Mouse (Mus musculus) cerebellum, adult 18-20 months (tissue): ENCODE data around the gene Adap1.

Experiments used
- DNase-seq, 2 experiments: peaks; one replicate each; pipeline ENCODE4 v3.0.0; 2021

The Adap1 gene

GRCm38 (mm10) chr5:139325395-139325966 lies at the start of gene Adap1:
Gene Adap1 (minus strand): TSS chr5:139325622.
- peak; percentile 70 to 87 for DNase-seq

- DNase-seq, result no peak
These were observed 49.4 kb upstream of the Adap1 start for GRCm38 (mm10) chr5:139374841-139375240.

DNA sequence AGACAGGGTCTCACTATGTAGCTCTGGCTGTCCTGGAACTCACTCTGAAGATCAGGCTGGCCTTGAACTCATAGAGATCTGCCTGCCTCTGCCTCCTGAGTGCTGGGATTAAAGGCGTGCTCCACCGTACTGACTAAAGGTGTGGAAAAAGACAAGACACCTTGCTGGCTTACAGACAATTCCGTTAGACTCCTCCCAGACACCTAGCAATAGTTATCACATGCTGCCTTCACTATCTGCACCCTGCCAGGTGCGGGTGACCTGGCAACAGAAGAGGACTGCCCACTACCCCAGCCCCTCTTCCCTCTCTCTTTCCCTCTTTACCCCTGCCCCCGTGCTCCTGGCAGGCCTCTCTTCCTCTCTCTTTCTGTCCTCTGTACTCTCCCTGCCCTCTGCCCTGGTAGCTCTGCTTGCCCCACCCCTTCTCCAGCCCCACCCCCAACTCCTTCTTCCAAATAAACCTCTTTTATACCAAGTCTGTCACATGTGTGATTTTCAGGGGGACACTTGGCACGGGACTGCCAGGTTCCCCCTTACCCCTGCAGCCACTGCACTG lies 48.5 kb upstream of the Adap1 start:
- no peak for DNase-seq

DNA sequence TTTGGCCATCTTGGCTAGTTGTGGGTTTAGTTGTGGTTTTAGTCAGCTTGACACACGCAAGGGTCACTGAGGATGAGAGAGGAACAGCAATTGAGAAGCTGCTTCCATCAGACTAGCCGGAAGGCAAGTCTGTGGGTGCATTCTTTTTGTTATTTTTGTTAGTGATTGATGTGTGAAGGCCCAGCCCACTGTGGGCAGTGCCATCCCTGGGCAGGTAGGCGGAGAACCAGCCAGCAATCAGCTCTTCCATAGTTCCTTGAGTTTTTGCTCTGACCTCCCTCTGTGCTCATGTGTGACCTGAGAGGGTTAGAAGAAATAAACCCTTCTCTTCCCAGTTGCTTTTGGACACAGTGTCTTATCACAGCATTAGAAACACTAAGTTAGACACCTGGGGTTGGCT lies 47.7 kb upstream of the Adap1 start:
- no peak for DNase-seq

- peak; percentile 83 to 85 for DNase-seq
These were observed 46.4 kb upstream of the Adap1 start for GRCm38 (mm10) chr5:139371631-139372401.

DNA sequence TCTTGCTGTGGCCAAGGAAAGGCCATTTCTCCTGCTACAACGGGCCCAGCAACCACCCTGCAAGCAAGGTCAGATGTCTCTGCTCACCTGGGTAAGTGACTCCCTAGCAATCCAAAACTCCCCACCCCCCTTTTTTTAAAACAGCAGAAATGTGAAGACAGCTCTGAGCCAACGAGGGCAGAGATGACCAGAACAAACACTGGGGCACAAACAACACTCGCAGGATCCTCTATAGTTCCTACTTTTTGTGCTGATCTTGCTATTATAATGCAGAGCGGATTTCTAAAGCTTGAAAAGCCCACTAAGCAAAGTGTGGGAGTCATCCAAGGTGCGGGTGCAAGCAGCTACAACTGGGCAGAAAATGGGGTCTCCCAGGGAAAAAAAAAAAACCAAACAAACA lies 45.7 kb upstream of the Adap1 start:
- no peak for DNase-seq

DNA sequence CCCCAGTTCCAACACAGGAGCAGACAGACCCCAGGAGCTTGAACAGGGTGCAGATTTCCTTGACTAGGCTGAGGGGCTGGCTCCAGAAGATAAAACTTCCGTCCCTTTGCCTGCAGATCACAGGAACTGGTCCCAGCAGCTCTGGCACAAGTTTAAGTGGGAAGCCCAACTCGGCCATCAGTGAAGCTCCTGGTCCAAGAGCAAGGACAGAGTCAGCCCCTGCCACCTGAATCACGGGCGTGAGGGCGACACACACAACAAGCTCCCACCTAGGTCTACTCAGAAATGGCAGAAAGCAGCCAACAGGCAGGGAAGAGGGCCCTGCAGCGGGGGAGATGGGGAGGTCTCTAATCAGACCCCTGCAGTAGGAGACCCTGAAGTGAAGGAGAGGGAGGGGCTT lies 44.9 kb upstream of the Adap1 start:
- DNase-seq, result no peak

- no peak for DNase-seq
These were observed 43.4 kb upstream of the Adap1 start for GRCm38 (mm10) chr5:139368638-139369320.

DNA sequence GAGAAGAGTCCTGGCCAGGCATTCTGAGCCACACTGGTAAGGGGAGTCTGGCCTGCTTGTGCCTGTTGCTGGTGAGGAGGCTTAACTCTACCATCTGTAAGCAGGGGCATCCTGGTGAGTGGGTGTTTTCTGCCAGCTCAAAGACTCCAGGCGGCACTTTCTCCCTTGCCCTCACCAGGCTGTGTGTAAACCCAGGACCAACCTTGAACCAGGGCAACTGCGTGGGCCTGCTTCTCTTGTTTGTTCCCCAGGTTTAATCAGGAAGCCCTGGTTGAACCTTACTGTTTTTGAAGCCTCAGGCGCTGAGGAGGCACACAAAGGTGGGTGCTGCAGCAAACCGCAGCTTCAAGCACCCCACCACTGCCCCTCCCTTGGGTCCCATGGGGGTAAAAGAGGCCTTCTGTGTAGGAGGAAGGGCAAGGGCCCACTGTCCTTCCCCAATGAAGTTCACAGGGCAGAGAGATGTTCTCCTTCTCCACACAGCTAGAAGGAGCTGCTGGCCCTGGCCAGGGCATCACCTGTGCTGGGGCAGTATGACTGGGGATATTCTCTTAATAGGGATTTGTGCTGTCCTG lies 42.5 kb upstream of the Adap1 start:
- DNase-seq, result no peak

GRCm38 (mm10) chr5:139366484-139366883 lies 41.1 kb upstream of the Adap1 start:
- DNase-seq, result no peak

DNA sequence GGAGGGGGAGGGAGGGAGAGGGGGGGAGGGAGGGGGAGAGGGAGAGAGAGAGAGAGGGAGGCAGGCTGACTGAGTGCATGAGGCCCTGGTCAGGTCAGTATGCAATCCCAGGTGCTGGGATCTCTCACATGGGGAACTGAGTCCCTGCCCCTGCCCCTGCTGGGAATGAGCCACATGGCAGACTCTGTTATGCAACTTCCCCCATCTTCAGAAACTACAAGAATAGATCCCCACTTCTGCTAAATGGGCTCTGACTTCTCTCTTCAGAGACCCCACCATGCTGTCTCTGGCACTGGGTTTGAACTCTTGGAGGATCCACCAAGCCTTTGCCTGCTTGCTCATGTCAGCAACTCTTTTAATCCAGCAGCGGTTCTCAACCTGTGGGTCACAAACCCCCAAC lies 40.4 kb upstream of the Adap1 start:
- no peak for DNase-seq

DNA sequence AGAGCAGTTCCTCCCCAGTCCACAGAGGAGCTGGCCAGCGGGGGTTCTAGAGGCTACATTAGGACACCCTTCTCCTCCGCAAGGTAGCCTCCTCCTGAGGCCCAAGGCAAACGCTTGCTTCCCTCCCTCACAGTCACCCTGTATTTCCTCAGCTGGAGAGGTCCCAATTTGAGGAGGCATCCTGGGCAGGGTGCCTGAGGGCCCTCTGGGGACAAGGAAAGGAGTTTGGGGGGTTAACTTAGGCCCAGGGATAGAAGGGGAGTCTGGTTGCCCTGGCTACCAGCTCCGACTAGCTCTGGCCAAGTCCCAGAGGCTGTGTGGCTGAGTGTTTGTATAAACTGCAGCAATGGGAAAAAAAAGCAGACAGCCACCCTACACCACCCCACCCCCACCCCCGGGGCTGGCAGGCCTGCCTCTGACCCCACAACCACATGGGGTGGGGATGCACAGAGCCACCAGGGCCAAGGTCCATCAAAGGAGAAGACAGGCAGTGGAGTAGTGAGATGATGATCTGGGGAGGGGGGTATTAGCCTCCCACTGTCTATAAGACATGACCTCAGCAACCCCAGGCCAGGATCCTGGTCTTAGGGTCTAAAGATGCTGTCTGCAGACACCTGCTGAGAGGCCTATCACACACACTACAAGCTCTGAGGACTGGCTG lies 39.6 kb upstream of the Adap1 start:
- DNase-seq, result no peak

DNA sequence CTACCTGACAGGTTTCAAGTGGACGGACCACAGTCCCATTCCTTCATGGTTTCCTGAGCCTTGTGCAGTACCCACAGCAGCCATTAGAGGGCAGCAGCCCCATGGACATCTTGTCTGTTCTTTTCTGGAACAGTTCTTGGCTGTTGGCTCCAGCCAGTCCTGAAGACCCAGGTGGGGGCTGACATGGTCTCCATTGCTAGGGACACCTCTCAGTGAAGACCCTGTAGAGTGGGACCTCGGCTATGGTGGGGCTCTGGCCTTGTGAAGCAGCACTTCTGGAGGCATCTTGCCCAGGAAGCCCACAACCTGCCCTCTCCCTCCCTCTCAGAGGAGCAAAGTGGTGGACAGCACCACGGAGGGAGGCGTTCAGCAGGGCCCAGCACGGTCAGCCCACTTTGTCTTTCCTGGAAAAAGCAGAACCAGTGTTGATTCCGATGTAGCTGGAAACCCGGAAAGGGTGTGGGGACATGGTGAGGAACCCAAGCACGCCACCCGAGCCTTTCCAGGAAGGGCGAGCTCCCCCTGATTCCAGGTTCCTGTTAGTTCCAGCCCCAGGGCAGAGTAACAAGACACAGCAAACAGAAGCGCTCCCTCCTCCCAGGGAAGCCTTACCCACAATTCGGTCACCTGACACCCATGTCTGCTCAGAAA lies 39.0 kb upstream of the Adap1 start:
- peak; percentile 86 to 94 for DNase-seq

GRCm38 (mm10) chr5:139363858-139364257 lies 38.4 kb upstream of the Adap1 start:
- peak in 1 of 2 experiments; percentile 29 for DNase-seq

GRCm38 (mm10) chr5:139359244-139359643 lies 33.8 kb upstream of the Adap1 start:
- no peak for DNase-seq

DNA sequence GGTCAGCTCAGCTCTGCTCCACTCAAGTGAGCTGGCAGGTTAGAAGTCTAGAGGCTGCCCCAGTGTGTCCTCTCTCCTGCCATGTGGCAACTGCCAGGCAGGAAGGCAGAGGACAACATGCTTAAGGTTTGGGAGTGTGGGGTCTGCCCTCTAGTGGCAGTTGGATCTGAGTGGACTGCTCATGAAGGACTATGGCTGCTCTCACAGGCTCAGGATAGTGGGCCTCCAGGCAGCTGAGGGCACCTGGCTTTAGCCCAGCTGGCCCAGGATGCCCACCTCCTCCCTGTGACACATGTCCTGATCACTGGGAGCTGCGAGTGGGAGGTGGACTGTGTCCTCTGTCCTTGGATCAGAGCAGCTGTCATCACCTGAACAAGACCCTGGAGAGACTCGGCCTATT lies 33.2 kb upstream of the Adap1 start:
- peak; percentile 53 to 55 for DNase-seq

- peak; percentile 91 for DNase-seq
These were observed 29.9 kb upstream of the Adap1 start for GRCm38 (mm10) chr5:139355235-139355772.

DNA sequence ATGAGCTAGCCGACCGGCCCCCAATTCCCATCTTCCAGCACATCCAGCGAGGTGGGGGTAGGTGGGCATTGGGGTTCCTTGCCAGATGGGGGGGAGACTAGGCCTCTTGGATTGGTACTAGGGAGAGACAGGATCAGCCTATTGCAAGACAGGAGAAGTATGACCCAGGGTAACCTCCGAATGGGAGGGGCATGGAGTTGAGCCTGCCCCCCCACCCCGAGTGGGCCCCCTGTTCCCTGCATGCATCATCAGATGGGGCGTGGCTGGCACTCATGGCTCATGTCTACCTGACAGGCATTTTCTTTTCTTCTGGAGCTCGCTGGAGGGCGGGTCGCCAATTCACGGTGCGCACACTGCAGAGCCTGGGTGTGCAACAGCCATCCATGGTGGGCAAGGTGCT lies 28.5 kb upstream of the Adap1 start:
- no peak for DNase-seq

- no peak for DNase-seq
These were observed 28.1 kb upstream of the Adap1 start for GRCm38 (mm10) chr5:139353496-139353895.

- DNase-seq, result no peak
These were observed 26.9 kb upstream of the Adap1 start, which contains the start of gene Cyp2w1 for GRCm38 (mm10) chr5:139352317-139352716. Gene Cyp2w1 (plus strand): TSS chr5:139352617.

- DNase-seq, result no peak
These were observed 26.2 kb upstream of the Adap1 start for GRCm38 (mm10) chr5:139351628-139352027.

DNA sequence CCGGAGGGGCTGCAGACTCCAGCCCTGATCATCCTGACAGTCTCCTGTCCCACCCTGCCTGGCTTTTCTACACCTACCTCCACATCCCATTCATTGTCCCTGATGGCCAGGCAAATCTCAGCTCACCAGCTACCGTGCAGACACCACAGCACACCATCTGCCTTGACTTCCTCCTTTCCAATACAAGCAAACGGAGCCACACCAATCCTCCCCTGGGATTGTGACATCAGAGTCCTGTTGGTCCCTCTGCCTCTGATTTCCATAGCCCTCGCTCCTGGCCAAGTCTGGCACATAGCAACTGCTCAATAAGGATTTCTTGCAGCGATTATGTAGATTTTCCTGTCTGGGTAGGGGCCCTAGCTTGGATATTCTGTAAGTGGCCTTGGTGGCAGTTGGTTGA lies 25.7 kb upstream of the Adap1 start, which contains the start of gene Cox19:
Gene Cox19 (minus strand): TSS at position 285 of the 400 bp plus-strand sequence.
- DNase-seq, result no peak
